In the genomic region with DNA sequence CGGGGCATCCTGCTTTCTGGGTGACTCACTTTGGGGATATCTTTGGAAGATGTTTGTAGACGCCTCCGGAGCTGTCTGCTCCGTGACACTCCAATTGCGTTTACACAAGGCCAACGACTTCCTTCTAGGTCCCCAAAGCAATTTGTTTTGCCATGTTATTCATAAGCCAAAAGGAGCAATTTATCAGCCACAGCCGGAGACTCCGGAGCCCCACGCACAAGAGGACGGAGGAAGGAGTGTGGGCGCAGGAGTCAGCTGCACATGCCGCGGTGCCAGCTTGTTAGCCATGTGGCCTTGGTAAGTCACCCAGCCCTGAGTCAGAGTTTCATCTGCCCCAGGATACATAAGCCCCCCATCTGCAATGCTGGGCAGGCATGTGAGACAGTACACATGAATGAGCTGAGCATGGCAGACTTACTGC, we compare ENCODE assay signal across 11 mouse cellular contexts.
A peak's percentile ranks its signal among the peaks of the same experiment; 100 is the strongest.
DNase-seq lines count a peak whose midpoint lies in the region; ATAC-seq lines count a peak whose summit lies in the region.
"Had no signal": no experiment of that assay in that cellular context is flagged by ENCODE, and none has a peak within 500 bp of the region (broad histone marks: within the 10 kb centered on the region; RNA-seq: fewer than 3 reads in every experiment).

No protein-coding gene starts in this region.

- 40% methylated on average over 13 of the region's 13 CpGs for WGBS in hindbrain, embryonic 15.5 days
- WGBS in hindbrain, embryonic 14.5 days: 45% methylated on average over 13 of the region's 13 CpGs
- 62% methylated on average over 13 of the region's 13 CpGs for WGBS in kidney, embryonic 15.5 days

- DNase-seq in hindbrain, embryonic 14.5 days (ENCODE audit: low spot score): no peak
- peak; percentile 43 for DNase-seq in 3134 (ENCODE audit: extremely low read depth, insufficient read length, low spot score)
- peak; percentile 12 for DNase-seq in adrenal gland, adult 8-10 months
- DNase-seq in layer of hippocampus, adult 8-10 months (ENCODE audit: low spot score in 2 of 2): peak; percentile 64 to 71
- DNase-seq: cerebellum, adult 9-11 months; heart, adult 18-20 months had no signal

- peaks cover 38% of the 10 kb centered on the region for H3K4me1 ChIP-seq in hindbrain, embryonic 15.5 days (replicated peaks)
- H3K4me1 ChIP-seq in hindbrain, embryonic 14.5 days (replicated peaks; ENCODE audit: control insufficient read depth, insufficient read depth, low read length): peaks cover 33% of the 10 kb centered on the region
- H3K4me1 ChIP-seq in kidney, embryonic 15.5 days: peaks cover 19% of the 10 kb centered on the region

- H3K9ac ChIP-seq in hindbrain, embryonic 15.5 days: no peak overlapping the region
- no peak overlapping the region for H3K9ac ChIP-seq in hindbrain, embryonic 14.5 days
- H3K9ac ChIP-seq in kidney, embryonic 15.5 days: no peak overlapping the region
- H3K9ac ChIP-seq: liver, embryonic 15.5 days; midbrain, embryonic 12.5 days had no signal

- 0 out of 2 replicates have a peak, but pooled peaks cover 7% of the 10 kb centered on the region for H3K36me3 ChIP-seq in hindbrain, embryonic 15.5 days
- H3K36me3 ChIP-seq in hindbrain, embryonic 14.5 days (replicated peaks; ENCODE audit: control insufficient read depth, insufficient read depth): peaks cover 7% of the 10 kb centered on the region; the same call in 1 of the 2 replicates
- H3K36me3 ChIP-seq in kidney, embryonic 15.5 days: peaks cover 8% of the 10 kb centered on the region; the same call in 1 of the 2 replicates

- H3K27me3 ChIP-seq in hindbrain, embryonic 15.5 days: no peaks in the 10 kb centered on the region
- H3K27me3 ChIP-seq in hindbrain, embryonic 14.5 days (ENCODE audit: control insufficient read depth, insufficient read depth, low read length): no peaks in the 10 kb centered on the region
- no peaks in the 10 kb centered on the region for H3K27me3 ChIP-seq in kidney, embryonic 15.5 days
- H3K27me3 ChIP-seq: liver, embryonic 15.5 days had no signal

- ATAC-seq in hindbrain, embryonic 15.5 days (ENCODE audit: low FRiP score, low read depth): 0 out of 2 replicates have a peak, but pooled peaks have one; percentile 17
- ATAC-seq in hindbrain, embryonic 14.5 days (ENCODE audit: low FRiP score): no peak
- no peak for ATAC-seq in kidney, embryonic 15.5 days (replicated peaks; ENCODE audit: low FRiP score)
- no peak for ATAC-seq in megakaryocyte progenitor cell, adult 5-6 weeks (replicated peaks; ENCODE audit: poor library complexity)

- no peak overlapping the region for H3K4me3 ChIP-seq in hindbrain, embryonic 15.5 days
- H3K4me3 ChIP-seq in hindbrain, embryonic 14.5 days (replicated peaks; ENCODE audit: low read length): no peak overlapping the region
- no peak overlapping the region for H3K4me3 ChIP-seq in kidney, embryonic 15.5 days (replicated peaks)
- H3K4me3 ChIP-seq: liver, embryonic 15.5 days; midbrain, embryonic 12.5 days had no signal

- H3K4me2 ChIP-seq in hindbrain, embryonic 15.5 days: no peak overlapping the region
- H3K4me2 ChIP-seq in hindbrain, embryonic 14.5 days (replicated peaks): no peak overlapping the region
- H3K4me2 ChIP-seq in kidney, embryonic 15.5 days: no peak overlapping the region
- H3K4me2 ChIP-seq: liver, embryonic 15.5 days; midbrain, embryonic 12.5 days had no signal

- H3K27ac ChIP-seq in hindbrain, embryonic 15.5 days (replicated peaks): peak overlapping the region; percentile 63; the same call in 1 of the 2 replicates
- H3K27ac ChIP-seq in hindbrain, embryonic 14.5 days: no peak overlapping the region
- H3K27ac ChIP-seq in kidney, embryonic 15.5 days: no peak overlapping the region
- H3K27ac ChIP-seq: liver, embryonic 15.5 days had no signal

- H3K9me3 ChIP-seq in hindbrain, embryonic 15.5 days: no peaks in the 10 kb centered on the region
- H3K9me3 ChIP-seq in hindbrain, embryonic 14.5 days (ENCODE audit: control insufficient read depth, low read length): no peaks in the 10 kb centered on the region
- no peaks in the 10 kb centered on the region for H3K9me3 ChIP-seq in kidney, embryonic 15.5 days (replicated peaks)
- H3K9me3 ChIP-seq: liver, embryonic 15.5 days; midbrain, embryonic 12.5 days had no signal
